In genomic region chr13:59927379-59928111, GRCm38 (mm10) we compare ENCODE assay signal across 8 mouse cellular contexts.
A peak's percentile ranks its signal among the peaks of the same experiment; 100 is the strongest.
DNase-seq lines count a peak whose midpoint lies in the region; ATAC-seq lines count a peak whose summit lies in the region.

No protein-coding gene starts in this region.

- WGBS in hindbrain, embryonic 15.5 days, result 22% methylated on average over 12 of the region's 12 CpGs

- H3K36me3 ChIP-seq in hindbrain, embryonic 15.5 days, result no peaks in the 10 kb centered on the region

- H3K4me2 ChIP-seq in hindbrain, embryonic 15.5 days, result peak overlapping the region; percentile 9; the same call in 1 of the 2 replicates

- H3K27me3 ChIP-seq in hindbrain, embryonic 15.5 days, result no peaks in the 10 kb centered on the region

- H3K27ac ChIP-seq in hindbrain, embryonic 15.5 days (replicated peaks), result peak overlapping the region; percentile 25

- no peak overlapping the region for H3K4me3 ChIP-seq in hindbrain, embryonic 15.5 days

- DNase-seq in adrenal gland, postnatal 25 days, result peak; percentile 20
- DNase-seq in adrenal gland, adult 2 months, result no peak
- DNase-seq in embryo, embryonic 11 days, result peak; percentile 59
- peak; percentile 75 for DNase-seq in mesoderm, embryonic 11.5 days (ENCODE audit: low read depth, low spot score)
- DNase-seq in T-cell, adult 2 months (ENCODE audit: low spot score), result no peak
- DNase-seq in heart, postnatal 4 days, result no peak
- DNase-seq in adrenal gland, postnatal 4 days (ENCODE audit: low spot score in 2 of 2), result no peak

- peaks cover 18% of the 10 kb centered on the region for H3K4me1 ChIP-seq in hindbrain, embryonic 15.5 days (replicated peaks)

- no peaks in the 10 kb centered on the region for H3K9me3 ChIP-seq in hindbrain, embryonic 15.5 days

- peak; percentile 74 for ATAC-seq in hindbrain, embryonic 15.5 days (ENCODE audit: low FRiP score, low read depth)

- no peak overlapping the region for H3K9ac ChIP-seq in hindbrain, embryonic 15.5 days

Comparison
In these comparisons a context has a peak if more than half of its experiments do, and no peak if none do; other contexts are left out.
1. DNase-seq: peak in adrenal gland, postnatal 25 days (single experiment), embryo, embryonic 11 days (single experiment) and mesoderm, embryonic 11.5 days (single experiment); none in adrenal gland, adult 2 months (single experiment), T-cell, adult 2 months (single experiment), heart, postnatal 4 days (single experiment) and adrenal gland, postnatal 4 days (0 of 2).